Mouse (Mus musculus) liver, embryonic 14.5 days (tissue): Measurements from ENCODE around the gene Cep128. TPM values are rescaled to one million over a fixed set of nuclear protein-coding genes. Genes with fewer than 3 reads are reported as not detected.

ENCODE experiments used
- ATAC-seq: fragments of 200-750 bp; cut with Nextera tagmentation; 2 replicates; pipeline ENCODE4 v1.8.0; 2017; ENCODE audit warnings: moderate number of reproducible peaks, mild to moderate bottlenecking, moderate library complexity; ENCODE audit not compliant: insufficient read depth
- DNase-seq, 3 experiments: peaks; one replicate each; pipeline ENCODE4 v3.0.0-alpha.2; 2012 to 2013; ENCODE audit warnings: low read depth in 3 of 3, low spot score in 3 of 3
- H3K27ac ChIP-seq: fragments of 300-500 bp; sonication (generic); 2 replicates; pipeline ENCODE4 v1.5.1; 2014; ENCODE audit warnings: moderate library complexity, mild to moderate bottlenecking, control low read depth, inconsistent platforms
- H3K27me3 ChIP-seq: fragments of 300-500 bp; sonication (generic); 2 replicates; pipeline ENCODE4 v1.6.1; 2014; ENCODE audit warnings: mild to moderate bottlenecking, low read length, moderate library complexity; ENCODE audit not compliant: control insufficient read depth, insufficient read depth
- H3K36me3 ChIP-seq: fragments of 300-500 bp; sonication (generic); replicated peaks from 2 replicates; pipeline ENCODE4 v1.6.1; 2014; ENCODE audit warnings: low read depth; ENCODE audit not compliant: control insufficient read depth, insufficient read depth
- H3K4me1 ChIP-seq, 2 experiments: fragments of 200-500 bp in 1 of 2; fragments of 300-500 bp in 1 of 2; sonication (generic) in 1 of 2; replicated peaks; 2 replicates each; pipeline ENCODE4 v1.6.1; 2012 to 2014; ENCODE audit warnings: antibody characterized with exemption in 1 of 2, inconsistent platforms in 1 of 2, low read length in 1 of 2; ENCODE audit not compliant: control insufficient read depth in 2 of 2, insufficient read depth in 2 of 2
- H3K4me2 ChIP-seq: fragments of 300-500 bp; sonication (generic); 2 replicates; pipeline ENCODE4 v1.6.1; 2014; ENCODE audit warnings: low read depth, mild to moderate bottlenecking, control low read depth, moderate library complexity
- H3K4me3 ChIP-seq, 2 experiments: fragments of 200-500 bp in 1 of 2; fragments of 300-500 bp in 1 of 2; sonication (generic) in 1 of 2; 2 replicates each; pipeline ENCODE4 v1.5.1; 2012 to 2014; ENCODE audit warnings: low read depth in 2 of 2, low read length in 2 of 2, mild to moderate bottlenecking in 2 of 2, control low read depth in 1 of 2, inconsistent platforms in 1 of 2, moderate library complexity in 1 of 2; ENCODE audit not compliant: insufficient read depth in 1 of 2
- H3K9ac ChIP-seq: fragments of 300-500 bp; sonication (generic); replicated peaks from 2 replicates; pipeline ENCODE4 v1.6.1; 2014; ENCODE audit warnings: mild to moderate bottlenecking, control low read depth, moderate library complexity
- H3K9me3 ChIP-seq: fragments of 300-500 bp; sonication (generic); 2 replicates; pipeline ENCODE4 v1.6.1; 2016; ENCODE audit warnings: low read length, mixed read lengths; ENCODE audit not compliant: control insufficient read depth
- CTCF ChIP-seq: IDR thresholded peaks from 2 replicates; pipeline ENCODE4 v1.5.1; 2016; ENCODE audit warnings: antibody characterized with exemption, low read depth, control low read depth
- EP300 ChIP-seq: IDR thresholded peaks from 2 replicates; pipeline ENCODE4 v1.6.1; 2016; ENCODE audit warnings: antibody characterized with exemption, low read depth
- WGBS: fragments of 180-500 bp; shearing (Covaris S2); extraction: QIAGEN DNeasy Blood & Tissue Kit; methylation state at CpG from one replicate; pipeline ENCODE4 v1.1.7; 2014; ENCODE audit not compliant: insufficient replicate concordance; 5-methylcytosine and 5-hydroxymethylcytosine counted together
- polyA plus RNA-seq, 2 experiments: library from polyadenylated mRNA; depleted of rRNA in 1 of 2; stranded (reverse) in 1 of 2; unstranded in 1 of 2; fragments of >200 nt; fragmentation: Nextera tagmentation in 1 of 2; extraction: Ambion mirVana in 1 of 2; gene quantifications; 2 replicates each; pipeline versions ENCODE4 v1.2.1 to v1.2.3; 2012 to 2014

The Cep128 gene
- polyA plus RNA-seq, 2 experiments: 9.3 to 9.4 TPM

- no peak for ATAC-seq
- WGBS: 85% methylated on average over 7 of the region's 7 CpGs
These were observed 343.8 kb downstream of the Cep128 start for GRCm38 (mm10) chr12:91040267-91040905.

GRCm38 (mm10) chr12:91029116-91029515 is 355.1 kb downstream of the Cep128 start:
- Histone ChIP-seq H3K9ac (no peak overlapping the region), H3K9me3 (no peaks in the 10 kb centered on the region), H3K4me1 (0 out of 4 replicates have a peak, but pooled peaks cover 0 to 2% of the 10 kb centered on the region in 2 experiments), H3K36me3 (no peaks in the 10 kb centered on the region), H3K4me2 (no peak overlapping the region), H3K4me3 (no peak overlapping the region), H3K27ac (no peak overlapping the region), H3K27me3 (no peaks in the 10 kb centered on the region)
- DNase-seq (no peak), ATAC-seq (no peak)
- WGBS: 70% methylated on average over 5 of the region's 5 CpGs
- TF ChIP-seq EP300: no peak
- TF ChIP-seq CTCF: no peak

More at GRCm38 (mm10) chr12:91040267-91040905, 343.8 kb downstream of the Cep128 start:
- DNase-seq: no peak
- Histone ChIP-seq H3K9me3 (no peaks in the 10 kb centered on the region), H3K4me2 (no peak overlapping the region), H3K27me3 (no peaks in the 10 kb centered on the region), H3K4me1 (no peaks in the 10 kb centered on the region), H3K36me3 (no peaks in the 10 kb centered on the region), H3K4me3 (no peak overlapping the region), H3K27ac (no peak overlapping the region), H3K9ac (no peak overlapping the region)
- no peak for TF ChIP-seq CTCF
- no peak for TF ChIP-seq EP300

- WGBS: 76% methylated on average over 9 of the region's 9 CpGs
- H3K27me3 ChIP-seq: no peaks in the 10 kb centered on the region
- DNase-seq (no peak), ATAC-seq (no peak)
- no peak overlapping the region for H3K27ac ChIP-seq
- 0 out of 4 replicates have a peak, but pooled peaks cover 0 to 2% of the 10 kb centered on the region in 2 experiments for H3K4me1 ChIP-seq
- TF ChIP-seq EP300: no peak
- no peak for TF ChIP-seq CTCF
- no peaks in the 10 kb centered on the region for H3K9me3 ChIP-seq
- H3K9ac ChIP-seq: no peak overlapping the region
- H3K36me3 ChIP-seq: no peaks in the 10 kb centered on the region
- H3K4me3 ChIP-seq: no peak overlapping the region
- no peak overlapping the region for H3K4me2 ChIP-seq
These were observed 356.5 kb downstream of the Cep128 start for GRCm38 (mm10) chr12:91027681-91028080.

GRCm38 (mm10) chr12:91027100-91027499 is 357.1 kb downstream of the Cep128 start:
- ATAC-seq (no peak), DNase-seq (no peak)
- H3K4me3 ChIP-seq: no peak overlapping the region

GRCm38 (mm10) chr12:91015075-91015474 is 369.1 kb downstream of the Cep128 start:
- Histone ChIP-seq H3K36me3 (no peaks in the 10 kb centered on the region), H3K27me3 (no peaks in the 10 kb centered on the region), H3K4me3 (no peak overlapping the region), H3K9ac (no peak overlapping the region), H3K27ac (no peak overlapping the region), H3K4me1 (no peaks in the 10 kb centered on the region), H3K9me3 (no peaks in the 10 kb centered on the region), H3K4me2 (no peak overlapping the region)
- no peak for TF ChIP-seq EP300
- TF ChIP-seq CTCF: no peak
- no peak for ATAC-seq
- DNase-seq: no peak
- WGBS: 82% methylated on average over 6 of the region's 6 CpGs

More at GRCm38 (mm10) chr12:91027100-91027499, 357.1 kb downstream of the Cep128 start:
- no peak for TF ChIP-seq CTCF
- TF ChIP-seq EP300: no peak
- 78% methylated on average over 4 of the region's 4 CpGs for WGBS
- Histone ChIP-seq H3K9me3 (no peaks in the 10 kb centered on the region), H3K4me1 (0 out of 4 replicates have a peak, but pooled peaks cover 0 to 2% of the 10 kb centered on the region in 2 experiments), H3K36me3 (no peaks in the 10 kb centered on the region), H3K4me2 (no peak overlapping the region), H3K27me3 (no peaks in the 10 kb centered on the region), H3K27ac (no peak overlapping the region), H3K9ac (no peak overlapping the region)
